Mouse (Mus musculus): ENCODE data around the gene Spns3. TPM values are rescaled to one million over a fixed set of nuclear protein-coding genes. Genes with fewer than 3 reads are reported as not detected.

The Spns3 gene
- polyA plus RNA-seq, 1 experiment from 2014 or later = 0.19 TPM

DNA sequence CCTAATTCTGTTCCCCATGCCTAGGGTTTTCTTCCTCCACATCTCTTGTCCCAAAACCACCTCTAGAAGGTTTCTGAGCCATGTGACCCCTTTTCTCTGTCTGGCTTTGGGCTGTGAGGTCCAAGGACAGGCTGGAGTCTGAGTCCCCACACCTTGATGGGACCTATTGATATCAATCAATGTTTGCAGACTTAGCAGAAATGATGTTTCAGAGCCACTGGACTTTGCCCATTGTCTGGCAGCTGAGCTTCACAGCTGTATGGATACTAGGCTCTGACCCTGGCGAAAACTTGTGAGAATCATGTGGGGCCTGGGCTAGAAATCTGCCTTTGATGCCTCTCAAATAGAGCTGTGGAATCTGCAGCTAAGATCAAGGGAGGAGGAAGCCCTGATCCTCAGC lies 53.5 kb downstream of the Spns3 start:
- no peak for ATAC-seq (ENCODE audit: insufficient number of reproducible peaks, low FRiP score)
- Histone ChIP-seq H3K4me2 (no peak overlapping the region), H3K9me3 (replicated peaks) (no peaks in the 10 kb centered on the region), H3K4me3 (no peak overlapping the region), H3K27ac (ENCODE audit: poor library complexity, severe bottlenecking) (no peak overlapping the region), H3K27me3 (replicated peaks) (peaks cover 29% of the 10 kb centered on the region), H3K4me1 (replicated peaks) (peaks cover 10% of the 10 kb centered on the region), H3K9ac (no peak overlapping the region), H3K36me3 (no peaks in the 10 kb centered on the region)
- 44% methylated on average over 1 of the region's 1 CpGs for WGBS

DNA sequence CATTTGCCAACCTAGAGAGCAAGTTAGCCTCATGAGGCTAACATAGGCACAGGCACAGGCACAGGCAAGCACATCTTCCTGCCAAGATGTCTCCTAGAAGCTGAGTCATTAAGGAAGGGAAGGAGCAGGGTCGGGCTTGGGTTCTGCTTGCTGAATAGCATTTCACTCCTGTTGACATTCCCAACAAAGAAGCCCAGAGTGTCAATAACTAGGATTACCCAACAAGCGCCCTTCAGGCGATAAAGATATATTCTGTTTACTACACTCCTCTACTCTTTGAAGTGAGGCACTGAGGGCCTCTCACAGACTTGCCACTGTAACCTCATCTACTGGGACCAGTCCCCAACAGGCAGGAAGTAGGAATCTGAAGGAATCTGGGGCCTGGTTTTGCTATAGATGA lies 54.2 kb downstream of the Spns3 start:
- WGBS = 74% methylated on average over 3 of the region's 3 CpGs
- no peak overlapping the region for H3K27ac ChIP-seq (ENCODE audit: poor library complexity, severe bottlenecking)
- no peaks in the 10 kb centered on the region for H3K36me3 ChIP-seq
- ATAC-seq (ENCODE audit: insufficient number of reproducible peaks, low FRiP score) = no peak
- H3K27me3 ChIP-seq (replicated peaks) = peaks cover 31% of the 10 kb centered on the region
- H3K9me3 ChIP-seq (replicated peaks) = no peaks in the 10 kb centered on the region
- H3K4me3 ChIP-seq = no peak overlapping the region
- H3K4me1 ChIP-seq (replicated peaks) = peaks cover 3% of the 10 kb centered on the region
- no peak overlapping the region for H3K9ac ChIP-seq
- no peak overlapping the region for H3K4me2 ChIP-seq

DNA sequence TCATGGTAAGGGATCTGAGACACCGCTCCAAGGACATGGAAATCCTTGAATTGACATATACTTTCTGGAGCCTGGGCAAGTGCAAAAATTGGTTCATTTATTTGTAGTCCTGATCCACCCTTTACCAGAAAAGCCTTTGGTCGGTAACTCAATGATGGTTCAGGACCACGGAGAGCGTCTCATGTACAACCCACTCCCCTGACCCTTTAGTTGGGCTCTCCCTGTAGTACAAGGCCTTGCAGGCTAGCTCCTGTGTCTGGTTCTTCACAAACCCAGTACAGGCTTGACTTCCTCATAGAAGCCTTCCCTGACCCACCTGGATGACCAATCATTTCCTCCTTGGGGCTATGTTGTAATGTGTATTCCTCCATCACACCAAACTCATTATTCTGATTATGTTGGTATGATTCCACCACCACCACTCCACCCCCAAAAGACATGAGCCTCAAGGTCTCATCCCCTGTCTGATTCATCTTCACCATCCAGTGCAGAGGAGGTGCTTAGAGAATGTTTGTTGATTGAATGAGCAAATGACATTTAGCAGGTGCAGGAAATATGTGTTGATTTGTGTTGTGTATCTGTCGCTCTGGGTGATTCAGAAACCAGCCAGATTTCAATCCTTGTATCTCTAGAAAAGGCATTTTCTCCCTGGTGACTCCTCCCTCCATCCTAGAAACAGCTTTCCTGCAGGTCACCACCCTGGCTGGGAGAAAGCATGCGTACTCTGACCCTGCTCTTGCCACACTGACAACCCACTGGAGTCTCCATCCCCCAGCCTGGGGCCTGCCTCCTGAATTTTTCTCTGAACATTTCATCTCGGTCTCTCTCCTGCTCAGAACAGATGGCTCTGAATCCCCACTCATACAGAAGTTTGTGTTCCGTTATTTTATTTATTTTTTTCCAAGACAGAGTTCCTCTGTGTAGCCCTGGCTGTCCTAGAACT lies 56.0 kb downstream of the Spns3 start:
- ATAC-seq (ENCODE audit: insufficient number of reproducible peaks, low FRiP score) = no peak
- H3K27ac ChIP-seq (ENCODE audit: poor library complexity, severe bottlenecking) = no peak overlapping the region
- H3K9me3 ChIP-seq (replicated peaks) = no peaks in the 10 kb centered on the region
- H3K4me3 ChIP-seq = no peak overlapping the region
- no peaks in the 10 kb centered on the region for H3K36me3 ChIP-seq
- H3K9ac ChIP-seq = no peak overlapping the region
- H3K4me2 ChIP-seq = no peak overlapping the region
- 47% methylated on average over 8 of the region's 8 CpGs for WGBS
- H3K4me1 ChIP-seq (replicated peaks) = peaks cover 2% of the 10 kb centered on the region
- peaks cover 41% of the 10 kb centered on the region for H3K27me3 ChIP-seq (replicated peaks)

DNA sequence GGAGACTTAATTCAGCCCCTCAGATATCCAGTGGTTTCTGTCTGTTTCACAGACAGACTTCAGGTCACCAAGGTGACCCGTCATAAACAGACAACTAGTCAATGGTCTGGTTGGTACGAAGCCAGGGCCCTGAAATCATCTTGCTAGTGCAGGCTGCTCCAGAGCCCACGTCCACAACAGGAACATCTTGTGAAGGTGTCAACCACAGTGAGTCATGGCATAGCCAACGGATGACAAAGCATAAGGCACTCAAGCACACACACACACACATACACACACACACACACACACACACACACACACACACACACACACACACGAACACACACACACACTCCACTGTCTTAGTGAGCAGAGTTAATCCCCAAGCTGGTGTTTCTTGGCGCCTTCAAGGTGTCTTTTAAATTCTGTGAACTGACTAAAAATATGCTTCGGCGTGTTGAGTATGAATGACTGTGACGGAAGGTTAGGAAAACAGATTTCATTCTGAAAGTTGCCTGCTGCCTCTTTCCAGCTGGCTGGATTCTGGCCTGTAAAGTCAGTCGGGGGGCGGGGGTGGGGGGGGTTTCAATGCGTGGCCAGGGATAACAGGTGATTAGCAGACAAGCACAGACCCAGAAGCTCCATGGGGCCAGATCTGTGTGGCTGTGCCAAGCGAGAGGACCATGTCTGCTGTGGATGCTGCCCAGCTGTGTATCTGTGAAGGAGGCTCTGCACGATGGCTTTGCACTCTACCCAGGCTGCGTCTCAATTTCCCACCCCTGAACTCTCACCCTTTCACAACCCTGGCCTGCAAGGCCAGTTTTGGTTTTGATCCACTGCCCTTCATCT lies 59.0 kb downstream of the Spns3 start:
- ATAC-seq (ENCODE audit: insufficient number of reproducible peaks, low FRiP score) = no peak
- Histone ChIP-seq H3K36me3 (no peaks in the 10 kb centered on the region), H3K27ac (ENCODE audit: poor library complexity, severe bottlenecking) (no peak overlapping the region), H3K4me2 (no peak overlapping the region), H3K9me3 (replicated peaks) (no peaks in the 10 kb centered on the region), H3K4me3 (no peak overlapping the region), H3K4me1 (replicated peaks) (peaks cover 11% of the 10 kb centered on the region), H3K27me3 (replicated peaks) (peaks cover 47% of the 10 kb centered on the region), H3K9ac (no peak overlapping the region)
- WGBS = 68% methylated on average over 15 of the region's 15 CpGs

DNA sequence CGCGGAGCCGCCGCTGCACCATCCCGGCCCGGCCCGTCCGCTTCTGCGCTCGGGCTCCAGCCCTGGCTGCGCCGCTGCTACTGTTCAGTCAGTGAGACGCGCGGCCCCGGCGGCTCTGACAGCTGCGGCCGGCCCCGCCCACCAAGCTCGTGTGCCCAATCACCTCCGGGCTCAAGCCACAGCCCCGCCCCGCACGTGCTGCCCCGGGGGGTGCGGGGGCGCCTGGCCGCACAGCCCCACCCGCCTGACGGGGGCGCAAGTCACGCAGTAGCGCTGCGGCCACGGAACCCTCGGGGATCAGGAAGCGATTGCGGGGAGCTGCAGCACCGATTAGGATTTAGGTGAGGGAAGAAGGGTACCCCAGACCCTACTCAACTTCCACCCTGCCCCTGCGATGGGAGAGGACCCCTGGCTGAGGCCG lies 60.4 kb downstream of the Spns3 start, which contains the start of gene Spns2:
Gene Spns2 (minus strand): TSS at position 24 of the 421 bp plus-strand sequence.
- peaks cover 52% of the 10 kb centered on the region for H3K27me3 ChIP-seq (replicated peaks)
- 2% methylated on average over 42 of the region's 42 CpGs for WGBS
- H3K4me2 ChIP-seq = peak within 1 kb of the TSS; percentile 100
- ATAC-seq (ENCODE audit: insufficient number of reproducible peaks, low FRiP score) = peak; percentile 92
- peaks cover 11% of the 10 kb centered on the region for H3K4me1 ChIP-seq (replicated peaks)
- H3K9me3 ChIP-seq (replicated peaks) = no peaks in the 10 kb centered on the region
- H3K9ac ChIP-seq = peak within 1 kb of the TSS; percentile 78
- H3K27ac ChIP-seq (ENCODE audit: poor library complexity, severe bottlenecking) = no peak within 1 kb of the TSS; the same call in 1 of the 2 replicates
- peak within 1 kb of the TSS; percentile 85 for H3K4me3 ChIP-seq
- H3K36me3 ChIP-seq = no peaks in the 10 kb centered on the region

DNA sequence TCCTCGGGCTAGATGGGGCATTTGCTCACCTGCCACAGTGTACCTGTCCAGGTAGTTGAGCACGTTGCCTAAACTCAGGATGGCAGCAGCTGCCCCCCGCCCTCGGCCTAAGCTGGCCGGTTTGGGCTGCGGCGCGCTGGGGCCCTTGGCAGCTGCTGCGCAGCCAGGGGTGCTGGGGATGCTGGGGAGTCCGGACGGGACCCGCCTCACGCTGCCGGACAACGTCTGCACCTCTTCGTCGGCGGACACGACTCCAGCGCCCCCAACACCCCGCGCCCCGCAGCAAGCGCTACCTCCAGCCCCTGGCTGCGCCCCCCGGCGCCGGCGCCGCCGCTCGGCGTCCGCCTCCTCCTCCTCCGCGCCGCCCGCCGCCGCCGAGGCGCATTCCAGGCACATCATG lies 60.9 kb downstream of the Spns3 start:
- H3K4me1 ChIP-seq (replicated peaks) = peaks cover 16% of the 10 kb centered on the region
- H3K36me3 ChIP-seq = no peaks in the 10 kb centered on the region
- WGBS = under 1% methylated on average over 40 of the region's 42 CpGs
- H3K27ac ChIP-seq (ENCODE audit: poor library complexity, severe bottlenecking) = no peak overlapping the region
- H3K9me3 ChIP-seq (replicated peaks) = no peaks in the 10 kb centered on the region
- H3K9ac ChIP-seq = peak overlapping the region; percentile 78
- peak overlapping the region; percentile 85 for H3K4me3 ChIP-seq
- peak overlapping the region; percentile 100 for H3K4me2 ChIP-seq
- no peak; the same call in 1 of the 2 replicates for ATAC-seq (ENCODE audit: insufficient number of reproducible peaks, low FRiP score)
- H3K27me3 ChIP-seq (replicated peaks) = peaks cover 52% of the 10 kb centered on the region

DNA sequence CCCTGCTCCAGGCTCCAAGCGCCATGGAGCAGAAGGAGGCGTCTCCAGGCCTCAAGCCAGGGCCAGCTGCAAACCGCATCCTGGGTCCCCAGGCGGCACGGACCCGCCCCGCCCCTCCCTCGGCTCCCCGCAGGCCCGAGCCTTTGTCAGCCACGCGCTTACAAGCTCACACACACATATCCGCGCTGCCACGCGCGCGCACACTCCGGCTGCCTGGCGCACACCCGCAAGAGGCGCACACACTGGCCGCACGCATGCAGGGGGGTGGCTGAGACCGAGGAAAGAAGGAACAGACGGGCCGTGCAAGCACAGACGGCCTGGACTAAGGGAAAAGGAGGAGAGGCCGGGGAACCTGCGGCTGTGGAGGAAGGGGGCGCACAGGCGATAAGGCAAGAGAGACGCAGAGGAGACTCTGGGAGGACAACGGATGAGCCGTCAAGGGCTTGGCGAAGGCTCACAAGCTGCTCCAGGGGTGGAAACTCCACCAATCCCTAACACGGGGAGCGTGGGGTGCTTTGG lies 61.5 kb downstream of the Spns3 start:
- Histone ChIP-seq H3K27me3 (replicated peaks) (peaks cover 52% of the 10 kb centered on the region), H3K4me1 (replicated peaks) (peaks cover 17% of the 10 kb centered on the region), H3K4me2 (peak overlapping the region; percentile 100), H3K4me3 (peak overlapping the region; percentile 85), H3K9ac (peak overlapping the region; percentile 78), H3K27ac (ENCODE audit: poor library complexity, severe bottlenecking) (no peak overlapping the region; the same call in 1 of the 2 replicates), H3K36me3 (no peaks in the 10 kb centered on the region), H3K9me3 (replicated peaks) (no peaks in the 10 kb centered on the region)
- ATAC-seq (ENCODE audit: insufficient number of reproducible peaks, low FRiP score) = no peak; the same call in 1 of the 2 replicates
- WGBS = under 1% methylated on average over 38 of the region's 38 CpGs

DNA sequence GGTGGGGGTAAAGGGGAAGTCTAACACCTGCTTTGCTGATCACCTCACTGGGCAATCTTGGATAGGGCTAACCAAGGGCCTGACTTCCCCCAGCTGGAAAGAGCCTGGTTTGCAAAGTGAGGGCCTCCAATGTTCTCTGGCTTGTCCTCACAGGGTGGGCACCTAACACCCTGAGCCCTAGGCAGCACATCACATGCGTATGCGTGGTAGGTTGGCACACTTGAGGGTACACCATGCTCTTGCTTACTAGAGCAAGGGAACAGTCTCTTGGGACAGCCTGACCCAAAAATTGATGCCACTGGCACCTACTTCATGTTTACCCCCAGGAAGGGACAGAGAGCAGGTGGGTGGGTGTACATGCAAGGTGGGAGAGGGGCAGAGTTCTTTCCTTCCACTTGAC lies 62.6 kb downstream of the Spns3 start:
- peak overlapping the region; percentile 100 for H3K4me2 ChIP-seq
- H3K4me1 ChIP-seq (replicated peaks) = peaks cover 19% of the 10 kb centered on the region
- H3K9ac ChIP-seq = no peak overlapping the region
- H3K36me3 ChIP-seq = no peaks in the 10 kb centered on the region
- H3K4me3 ChIP-seq = peak overlapping the region; percentile 85
- no peaks in the 10 kb centered on the region for H3K9me3 ChIP-seq (replicated peaks)
- no peak overlapping the region for H3K27ac ChIP-seq (ENCODE audit: poor library complexity, severe bottlenecking)
- WGBS = 82% methylated on average over 2 of the region's 2 CpGs
- peaks cover 46% of the 10 kb centered on the region for H3K27me3 ChIP-seq (replicated peaks)
- no peak for ATAC-seq (ENCODE audit: insufficient number of reproducible peaks, low FRiP score)

DNA sequence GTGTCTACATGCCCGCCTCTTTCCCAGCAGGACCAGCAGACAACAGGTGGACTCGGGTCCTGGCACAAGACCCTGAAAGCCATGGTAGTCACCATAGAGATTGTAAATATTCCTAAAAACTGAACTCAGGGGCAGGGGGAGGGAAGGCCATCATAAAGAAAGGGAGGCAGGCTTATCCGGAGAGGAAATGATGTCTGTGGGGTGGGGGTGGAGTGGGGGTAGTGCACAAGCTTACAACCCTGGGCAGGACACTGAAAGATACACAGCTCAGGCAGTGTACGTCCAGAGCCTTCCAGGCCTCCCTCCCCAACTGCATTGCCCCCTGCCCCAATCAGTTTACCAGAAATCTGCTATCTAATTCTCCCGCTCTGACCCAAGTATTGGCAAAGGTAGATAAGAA lies 63.1 kb downstream of the Spns3 start:
- ATAC-seq (ENCODE audit: insufficient number of reproducible peaks, low FRiP score) = no peak
- 45% methylated on average over 5 of the region's 5 CpGs for WGBS
- H3K9ac ChIP-seq = no peak overlapping the region
- H3K9me3 ChIP-seq (replicated peaks) = no peaks in the 10 kb centered on the region
- H3K4me2 ChIP-seq = peak overlapping the region; percentile 100
- H3K36me3 ChIP-seq = no peaks in the 10 kb centered on the region
- no peak overlapping the region for H3K27ac ChIP-seq (ENCODE audit: poor library complexity, severe bottlenecking)
- H3K4me1 ChIP-seq (replicated peaks) = peaks cover 24% of the 10 kb centered on the region
- no peak overlapping the region for H3K4me3 ChIP-seq
- peaks cover 46% of the 10 kb centered on the region for H3K27me3 ChIP-seq (replicated peaks)

DNA sequence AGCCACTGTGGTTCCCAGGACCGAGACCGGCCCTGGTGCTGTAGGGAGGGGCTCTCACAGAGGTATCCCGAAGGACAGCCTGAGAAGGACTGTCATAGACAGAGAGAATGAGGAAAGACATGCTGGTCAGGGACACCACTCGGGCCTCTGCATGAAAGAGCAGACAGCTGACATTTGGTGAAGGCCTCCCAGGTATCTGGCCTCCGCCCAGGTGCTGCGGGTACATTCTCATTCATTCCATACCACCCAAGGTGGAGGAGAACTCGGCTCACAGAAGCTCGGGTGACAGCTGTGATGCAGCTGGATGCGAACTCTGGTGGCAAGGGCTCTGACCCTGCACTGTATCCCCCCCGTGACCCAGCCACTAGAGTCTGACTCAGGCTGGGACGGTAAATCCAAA lies 64.3 kb downstream of the Spns3 start:
- Histone ChIP-seq H3K4me2 (no peak overlapping the region), H3K27ac (ENCODE audit: poor library complexity, severe bottlenecking) (no peak overlapping the region), H3K36me3 (no peaks in the 10 kb centered on the region), H3K4me1 (replicated peaks) (peaks cover 32% of the 10 kb centered on the region), H3K27me3 (replicated peaks) (peaks cover 42% of the 10 kb centered on the region), H3K9me3 (replicated peaks) (no peaks in the 10 kb centered on the region), H3K9ac (no peak overlapping the region), H3K4me3 (no peak overlapping the region)
- WGBS = 64% methylated on average over 11 of the region's 11 CpGs
- ATAC-seq (ENCODE audit: insufficient number of reproducible peaks, low FRiP score) = no peak

DNA sequence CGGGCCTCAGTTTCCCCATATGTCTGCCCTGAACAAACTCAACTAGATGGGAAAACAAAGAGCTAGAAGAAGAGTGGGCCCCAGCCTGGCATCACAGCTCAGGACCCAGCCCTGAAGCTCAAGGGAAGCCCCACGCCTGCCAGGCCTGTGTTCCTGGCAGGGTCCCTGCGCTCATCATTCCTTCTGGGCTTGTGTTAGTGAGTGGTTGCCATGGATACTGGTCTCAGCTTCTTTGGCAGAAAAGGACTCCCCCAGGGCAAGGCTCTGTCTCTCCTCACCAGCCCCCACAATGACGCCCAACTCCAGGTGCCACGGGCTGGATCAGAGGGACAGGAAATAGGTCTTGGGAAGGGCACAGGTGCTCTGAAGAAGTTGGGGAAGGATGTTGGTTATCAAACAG lies 65.1 kb downstream of the Spns3 start:
- no peak overlapping the region for H3K4me3 ChIP-seq
- no peaks in the 10 kb centered on the region for H3K9me3 ChIP-seq (replicated peaks)
- H3K9ac ChIP-seq = no peak overlapping the region
- 58% methylated on average over 5 of the region's 5 CpGs for WGBS
- no peaks in the 10 kb centered on the region for H3K36me3 ChIP-seq
- no peak overlapping the region for H3K4me2 ChIP-seq
- peaks cover 35% of the 10 kb centered on the region for H3K27me3 ChIP-seq (replicated peaks)
- peaks cover 32% of the 10 kb centered on the region for H3K4me1 ChIP-seq (replicated peaks)
- no peak overlapping the region for H3K27ac ChIP-seq (ENCODE audit: poor library complexity, severe bottlenecking)
- no peak for ATAC-seq (ENCODE audit: insufficient number of reproducible peaks, low FRiP score)

Measured in heart, embryonic 12.5 days (tissue).